Mouse (Mus musculus) liver, postnatal 0 days (tissue): ENCODE measurements around the gene Ranbp10.

ENCODE experiments used
- CTCF ChIP-seq: sonication (generic); IDR thresholded peaks from 2 replicates; pipeline ENCODE4 v1.5.1; 2016; ENCODE audit warnings: antibody characterized with exemption, low read depth
- EP300 ChIP-seq: IDR thresholded peaks from 2 replicates; pipeline ENCODE4 v1.6.1; 2016; ENCODE audit warnings: antibody characterized with exemption, low read depth, mild to moderate bottlenecking

DNA sequence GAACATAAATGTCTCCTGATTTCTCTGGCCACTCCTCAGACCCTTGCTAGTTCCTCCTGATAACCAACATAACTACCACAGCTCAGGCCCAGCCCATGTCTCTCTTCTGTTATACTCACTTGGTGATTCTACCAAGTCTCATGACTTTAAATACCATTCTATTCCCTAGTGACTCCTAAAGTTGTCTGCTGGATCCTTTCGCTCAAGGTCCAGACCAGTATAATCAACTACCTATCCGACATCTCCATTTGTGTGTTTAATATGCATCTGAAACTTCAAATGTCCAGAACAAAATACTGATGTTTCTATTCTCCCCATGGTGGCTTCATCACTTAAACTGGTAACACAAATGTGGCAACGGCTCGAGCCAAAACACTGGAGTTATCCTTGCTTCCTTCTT, 83.8 kb downstream of the Ranbp10 start:
- TF ChIP-seq CTCF = no peak
- no peak for TF ChIP-seq EP300
